Mouse (Mus musculus): ENCODE results near the gene Trpc1. TPM values are rescaled to one million over a fixed set of nuclear protein-coding genes. Genes with fewer than 3 reads are reported as not detected.

Trpc1 gene
- total RNA-seq, 2 experiments from 2014 or later: 39.5 to 42.4 TPM

DNA sequence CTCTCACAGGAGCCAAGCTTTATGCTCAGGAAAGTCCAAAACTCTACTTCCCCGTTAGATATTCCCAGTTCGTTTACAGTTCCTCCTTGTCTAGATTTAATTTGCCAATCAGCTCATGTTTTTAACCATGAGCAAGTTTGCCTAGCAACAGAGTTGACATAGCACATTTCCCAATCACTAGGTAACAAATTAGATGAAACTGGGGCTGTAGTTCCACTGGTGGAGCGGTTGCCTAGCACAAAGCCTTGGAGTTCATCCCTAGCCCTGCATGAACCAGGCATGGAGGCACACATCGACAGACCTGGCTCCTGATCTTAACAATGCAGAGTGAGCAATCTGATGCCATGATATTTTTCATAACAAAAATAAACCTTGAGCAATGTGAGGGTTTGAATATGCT lies 50.9 kb downstream of the Trpc1 start:
- peak; percentile 32 to 58 for DNase-seq (ENCODE audit: low spot score in 2 of 2)

- peak in 1 of 2 experiments; percentile 59 for DNase-seq (ENCODE audit: low spot score in 2 of 2)
These were observed 52.4 kb downstream of the Trpc1 start for GRCm38 (mm10) chr9:95697808-95698207.

DNA sequence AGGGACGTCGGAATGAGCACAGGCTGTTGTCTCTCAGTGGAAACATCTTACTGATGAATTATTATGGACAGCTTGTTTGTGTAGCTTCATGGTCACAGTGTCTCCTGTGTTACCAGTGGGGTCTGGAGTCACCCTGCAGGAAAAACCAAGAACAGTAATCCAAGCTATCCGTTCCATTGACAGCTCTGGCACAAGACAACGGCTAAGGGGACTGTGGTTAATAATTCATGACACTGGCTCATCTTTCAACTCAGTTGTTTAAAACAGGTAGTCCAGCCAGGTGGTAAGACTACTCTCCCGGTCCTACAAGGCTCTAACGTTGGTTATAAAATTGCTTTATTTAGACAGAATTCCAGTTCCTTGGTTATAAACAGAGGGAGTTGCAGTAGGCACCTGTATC lies 53.6 kb downstream of the Trpc1 start:
- no peak for DNase-seq (ENCODE audit: low spot score in 2 of 2)

DNA sequence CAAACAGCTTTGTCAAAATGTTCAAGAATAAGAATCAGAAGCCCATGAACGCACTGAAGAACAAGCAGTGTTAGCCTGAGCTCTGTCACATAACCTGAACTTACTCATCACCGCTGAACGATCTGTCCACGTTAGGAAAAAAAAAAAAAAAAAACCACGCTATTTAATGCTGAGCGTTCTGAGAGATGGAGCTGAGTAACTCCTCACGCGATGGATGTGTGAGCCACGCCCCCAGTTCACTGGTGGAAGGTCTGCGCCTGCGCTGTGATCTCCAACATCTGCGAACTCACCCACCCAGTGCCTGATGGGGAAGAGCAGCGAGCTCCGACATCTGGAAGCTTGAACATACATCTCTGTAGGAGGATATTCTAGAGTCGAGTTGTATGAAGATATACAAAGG lies 55.2 kb downstream of the Trpc1 start:
- no peak for DNase-seq (ENCODE audit: low spot score in 2 of 2)

- DNase-seq (ENCODE audit: low spot score in 2 of 2): no peak
These were observed 55.6 kb downstream of the Trpc1 start for GRCm38 (mm10) chr9:95694526-95694925.

- DNase-seq (ENCODE audit: low spot score in 2 of 2): no peak
These were observed 56.6 kb downstream of the Trpc1 start for GRCm38 (mm10) chr9:95693528-95694100.

DNA sequence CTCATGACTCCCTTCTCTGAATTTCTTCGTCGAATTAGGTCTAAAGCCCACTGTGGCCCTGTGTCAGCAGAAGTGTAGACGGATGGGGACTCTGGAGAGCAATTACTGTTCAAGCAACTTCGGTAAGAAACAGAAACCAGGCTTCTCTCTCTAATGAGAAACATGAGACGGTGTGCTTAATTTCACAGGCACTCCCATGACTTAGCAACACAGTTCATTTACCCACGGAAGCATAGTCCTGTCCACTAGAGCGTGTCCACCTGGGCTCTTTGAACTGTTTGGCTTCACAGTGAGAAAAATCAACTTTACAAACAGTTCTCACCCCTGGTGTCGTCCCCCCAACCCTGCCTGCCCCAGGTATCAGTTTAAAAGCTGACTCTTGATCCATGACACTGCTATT lies 57.4 kb downstream of the Trpc1 start:
- DNase-seq (ENCODE audit: low spot score in 2 of 2): no peak

GRCm38 (mm10) chr9:95688064-95688463 lies 62.1 kb downstream of the Trpc1 start:
- DNase-seq (ENCODE audit: low spot score in 2 of 2): peak in 1 of 2 experiments; percentile 37

DNA sequence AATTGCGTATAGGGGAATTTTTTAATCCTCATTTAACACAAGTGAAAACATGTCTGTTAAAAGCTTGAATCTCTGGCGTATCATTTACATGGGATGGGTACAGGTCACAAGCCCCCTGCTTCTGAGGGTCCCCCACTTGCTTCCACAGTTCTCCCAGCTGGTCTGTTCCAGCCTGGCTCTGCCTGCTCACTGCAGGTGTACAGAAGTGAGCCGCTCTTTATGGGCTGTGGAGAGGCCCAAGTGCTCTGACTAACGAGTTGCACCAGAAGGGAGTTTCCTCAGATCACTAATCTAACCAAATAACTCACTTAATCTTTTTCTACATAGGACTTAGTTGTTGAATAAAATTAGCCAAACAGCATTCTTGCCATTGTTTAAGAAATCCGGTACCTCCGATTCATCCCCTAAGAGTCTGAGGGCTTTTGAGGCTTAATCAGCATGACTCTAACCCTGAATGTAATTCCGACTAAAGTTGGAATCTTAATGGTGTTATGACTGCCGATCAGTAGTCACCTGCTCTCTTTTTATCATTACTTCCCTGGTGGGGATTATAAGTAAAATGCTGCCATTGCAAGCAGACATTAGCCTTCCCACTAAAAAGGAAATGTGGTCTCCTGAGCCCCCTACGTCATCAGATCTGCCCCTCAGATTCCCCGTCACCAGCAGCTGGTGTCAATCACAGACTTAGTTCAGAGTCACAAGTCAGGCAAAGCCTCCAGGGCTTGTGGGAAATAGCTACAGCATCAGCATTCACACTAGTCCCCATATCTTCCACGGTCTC lies 64.3 kb downstream of the Trpc1 start:
- no peak for DNase-seq (ENCODE audit: low spot score in 2 of 2)

DNA sequence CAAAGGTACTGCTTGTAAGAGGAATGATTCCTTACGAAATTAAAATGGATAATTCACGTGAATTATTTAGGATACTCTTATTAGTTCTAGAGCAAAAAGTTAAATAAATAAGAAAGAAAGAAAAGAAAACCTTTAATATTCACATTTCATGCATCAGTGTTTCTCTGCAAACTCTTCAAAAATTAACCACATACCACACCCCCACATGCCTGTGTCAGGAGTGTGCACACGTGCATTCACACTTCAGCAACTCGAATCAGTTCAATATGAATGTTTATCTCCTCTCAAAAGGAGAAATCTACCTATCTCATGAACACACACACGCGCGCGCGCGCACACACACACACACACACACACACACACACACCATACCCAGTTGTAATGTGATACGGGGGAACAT lies 69.5 kb downstream of the Trpc1 start:
- no peak for DNase-seq (ENCODE audit: low spot score in 2 of 2)

DNA sequence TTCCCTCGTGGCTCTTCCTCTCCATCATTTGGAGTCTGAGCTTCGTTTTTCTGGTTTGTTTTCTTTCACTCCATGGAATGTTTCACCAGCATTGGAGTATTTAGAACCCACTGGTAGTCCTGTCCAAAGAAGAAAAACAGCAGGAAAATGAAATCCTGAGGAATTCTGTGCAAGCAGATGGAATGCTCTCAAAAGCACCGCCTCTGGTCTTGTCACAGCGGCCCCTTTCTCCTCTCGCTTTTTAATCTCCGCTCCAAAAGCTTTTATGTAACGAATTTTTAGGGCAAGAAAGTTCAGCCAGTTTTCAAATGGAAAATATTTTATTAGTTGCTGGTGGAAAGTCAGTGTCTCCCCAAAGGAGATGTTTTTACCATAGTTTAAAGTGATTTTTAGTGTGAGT lies 70.2 kb downstream of the Trpc1 start:
- DNase-seq (ENCODE audit: low spot score in 2 of 2): no peak

- no peak for DNase-seq (ENCODE audit: low spot score in 2 of 2)
These were observed 74.2 kb downstream of the Trpc1 start for GRCm38 (mm10) chr9:95676021-95676420.

DNA sequence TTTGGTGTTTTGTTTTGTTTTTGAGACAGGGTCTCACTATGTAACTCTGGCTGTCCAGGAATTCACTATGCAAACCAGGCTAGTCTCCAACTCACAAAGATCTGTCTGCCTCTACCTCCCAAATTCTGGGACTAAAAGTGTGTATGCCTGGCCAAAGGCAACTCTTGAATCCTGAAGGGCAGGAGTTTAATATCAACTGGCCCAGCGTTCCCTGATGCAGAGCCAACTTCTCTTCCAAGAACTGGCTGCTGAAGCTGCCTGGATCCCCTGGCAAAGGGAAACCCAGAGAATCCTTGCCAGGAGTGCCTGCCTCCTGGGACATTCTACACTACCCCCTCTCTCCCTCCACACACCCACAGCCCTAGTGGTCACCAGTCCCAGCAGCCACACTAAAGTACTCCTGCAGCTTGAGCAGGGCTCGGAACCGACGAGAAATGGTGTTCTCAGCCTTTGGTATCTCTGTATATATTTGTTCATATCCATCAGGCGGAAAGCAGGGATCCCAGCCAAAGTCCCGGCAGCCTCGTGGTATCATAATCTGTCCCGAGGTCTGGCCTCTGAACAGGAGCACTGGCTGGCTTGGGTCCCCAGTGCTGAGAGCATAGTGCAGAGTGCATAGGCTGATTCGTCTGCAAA lies 75.0 kb downstream of the Trpc1 start:
- DNase-seq (ENCODE audit: low spot score in 2 of 2): peak in 1 of 2 experiments; percentile 55

GRCm38 (mm10) chr9:95672760-95673159 lies 77.4 kb downstream of the Trpc1 start:
- no peak for DNase-seq (ENCODE audit: low spot score in 2 of 2)

GRCm38 (mm10) chr9:95672331-95672730 lies 77.8 kb downstream of the Trpc1 start:
- DNase-seq (ENCODE audit: low spot score in 2 of 2): no peak

DNA sequence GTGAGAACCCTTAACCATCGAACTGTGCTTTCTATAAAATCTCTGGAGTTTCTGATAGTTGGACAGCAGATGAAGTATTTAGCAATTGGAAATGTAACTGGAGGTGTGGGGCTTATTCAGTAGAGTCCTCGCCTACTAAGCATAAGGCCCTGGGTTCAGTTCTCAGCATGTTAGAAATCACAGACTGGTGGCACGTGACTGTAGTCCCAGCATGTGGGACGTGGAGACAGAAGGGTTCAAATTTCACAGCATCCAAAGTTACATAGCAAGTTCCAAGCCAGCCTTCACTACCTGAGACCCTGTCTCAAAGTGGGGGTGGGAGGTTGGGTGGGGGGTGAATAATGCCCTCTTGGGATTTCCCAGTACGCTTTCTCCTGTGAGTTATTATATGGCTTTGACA lies 81.9 kb downstream of the Trpc1 start:
- no peak for DNase-seq (ENCODE audit: low spot score in 2 of 2)

DNA sequence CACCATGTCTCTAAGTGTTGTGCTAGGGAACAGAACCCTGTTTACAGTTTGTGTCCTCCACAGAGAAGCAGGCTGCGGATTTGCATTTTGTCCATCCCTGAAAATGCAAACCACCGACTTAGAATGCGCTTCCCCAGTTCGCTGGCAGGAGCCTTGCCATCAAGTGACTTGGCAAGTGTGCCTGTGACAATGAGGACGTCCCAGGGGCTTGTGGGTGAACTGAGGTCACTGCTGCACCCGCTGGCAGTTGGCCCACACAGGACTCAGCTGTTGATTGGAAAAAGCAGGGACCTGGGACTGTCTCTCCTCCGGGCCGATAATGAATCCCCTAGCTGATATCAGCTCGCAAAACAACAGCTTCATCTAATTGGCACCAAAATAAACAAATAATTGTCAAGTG lies 82.3 kb downstream of the Trpc1 start:
- peak; percentile 29 to 78 for DNase-seq (ENCODE audit: low spot score in 2 of 2)

DNA sequence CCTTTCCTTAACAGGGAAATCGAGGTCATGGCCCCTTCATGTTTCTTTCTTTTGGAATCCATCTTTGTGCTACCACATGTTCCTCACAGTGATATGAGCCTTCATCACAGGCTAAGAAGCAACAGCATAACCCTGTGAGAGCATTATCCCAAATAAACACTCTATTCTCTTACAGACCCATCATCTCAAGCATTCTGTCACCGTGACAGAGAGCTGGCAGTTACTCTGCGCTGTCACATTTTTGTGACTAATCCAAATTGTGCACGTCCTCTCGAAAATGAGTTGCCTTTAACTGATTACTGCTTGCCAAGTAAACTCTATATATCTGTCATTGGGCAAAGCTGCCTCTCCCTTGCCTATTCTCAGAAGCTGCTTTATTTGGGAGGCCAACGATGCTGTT lies 84.3 kb downstream of the Trpc1 start:
- peak in 1 of 2 experiments; percentile 29 for DNase-seq (ENCODE audit: low spot score in 2 of 2)

DNA sequence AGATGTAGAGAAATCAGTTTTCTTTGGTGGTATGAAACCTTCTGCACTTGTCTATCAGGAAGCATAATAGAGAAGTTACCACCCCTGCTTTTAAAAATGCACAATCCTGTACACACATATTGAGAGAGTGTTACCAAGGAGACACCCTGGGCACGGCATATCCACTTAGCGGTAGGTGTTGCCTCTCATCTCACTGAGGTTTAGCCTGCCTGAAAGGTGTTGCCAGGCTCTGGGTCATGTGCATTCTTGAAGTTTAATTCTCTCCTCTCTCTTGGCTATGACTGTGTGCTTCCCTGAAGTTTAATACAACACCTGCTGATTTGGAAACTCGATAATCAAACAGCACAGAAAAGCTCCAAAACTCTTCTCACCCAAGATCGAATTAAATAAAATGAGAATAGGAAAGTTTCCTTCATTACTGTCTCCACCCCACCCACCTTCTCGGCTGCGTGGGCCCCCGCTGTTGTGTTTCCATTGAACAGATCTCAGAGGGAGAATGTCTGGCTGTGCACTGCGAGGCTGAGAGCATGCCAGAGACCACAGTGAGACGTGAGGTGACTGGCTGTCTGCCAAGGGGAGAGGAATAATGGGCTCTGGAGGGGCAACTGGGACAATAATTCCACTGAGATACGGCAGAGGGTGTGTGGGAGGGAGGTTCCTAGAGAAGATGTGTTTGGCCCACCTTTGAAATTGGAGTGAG lies 85.7 kb downstream of the Trpc1 start:
- peak; percentile 40 to 63 for DNase-seq (ENCODE audit: low spot score in 2 of 2)

DNA sequence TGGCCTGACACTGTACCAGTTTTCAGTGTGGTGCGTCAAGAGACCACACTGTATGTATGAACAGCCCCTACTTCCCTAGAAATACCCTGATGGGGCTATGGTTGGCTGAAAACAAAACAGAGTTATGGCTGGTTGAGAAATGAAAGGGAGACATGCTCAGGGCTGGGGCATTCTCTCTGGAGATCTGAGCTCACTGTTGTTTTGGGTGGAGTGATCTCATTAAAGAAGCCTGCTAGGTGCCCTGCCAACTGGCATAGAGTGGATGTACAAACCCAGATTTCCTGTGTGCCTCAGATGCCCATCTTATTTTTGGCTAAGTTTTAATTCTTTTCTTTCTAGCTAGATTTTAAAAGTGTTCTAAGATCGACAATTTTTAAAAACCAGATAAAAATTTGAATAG lies 92.2 kb downstream of the Trpc1 start:
- DNase-seq (ENCODE audit: low spot score in 2 of 2): no peak
